Mouse (Mus musculus) right cerebral cortex, adult 18-20 months (tissue): ENCODE measurements around the gene Lrba.

Experiments
- DNase-seq: peaks from one replicate; pipeline ENCODE4 v3.0.0; 2022; ENCODE audit warnings: mixed read lengths

Gene Lrba

DNA sequence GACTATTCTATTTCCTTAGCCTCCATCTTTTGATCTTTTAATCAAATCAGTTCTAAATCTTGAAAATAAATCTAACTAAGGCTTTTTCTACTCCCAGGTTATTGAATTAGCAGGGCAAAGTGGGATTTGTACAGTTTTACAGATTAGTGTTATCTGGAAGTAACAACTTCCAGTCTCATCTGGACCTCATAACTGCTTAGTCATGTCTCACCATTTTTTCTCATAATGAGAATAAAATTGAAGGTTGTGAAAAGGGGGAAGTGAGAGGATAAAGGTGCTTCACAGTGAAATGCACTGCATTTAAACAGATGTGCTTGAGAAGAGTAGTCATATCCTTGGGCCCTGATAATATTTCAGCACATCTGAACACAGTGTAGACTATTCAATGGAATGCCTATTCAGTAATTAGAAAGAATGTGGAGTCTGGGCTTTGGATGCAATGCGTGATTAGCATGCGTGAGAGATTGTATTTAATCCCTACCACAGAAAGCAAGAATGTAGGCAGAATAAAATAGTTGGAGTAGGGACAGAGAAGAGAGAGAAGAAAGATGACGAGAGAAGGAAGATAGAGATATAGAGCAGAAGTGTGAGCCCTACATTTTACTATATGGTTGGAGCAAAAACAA is 298.5 kb downstream of the Lrba start:
- no peak for DNase-seq

DNA sequence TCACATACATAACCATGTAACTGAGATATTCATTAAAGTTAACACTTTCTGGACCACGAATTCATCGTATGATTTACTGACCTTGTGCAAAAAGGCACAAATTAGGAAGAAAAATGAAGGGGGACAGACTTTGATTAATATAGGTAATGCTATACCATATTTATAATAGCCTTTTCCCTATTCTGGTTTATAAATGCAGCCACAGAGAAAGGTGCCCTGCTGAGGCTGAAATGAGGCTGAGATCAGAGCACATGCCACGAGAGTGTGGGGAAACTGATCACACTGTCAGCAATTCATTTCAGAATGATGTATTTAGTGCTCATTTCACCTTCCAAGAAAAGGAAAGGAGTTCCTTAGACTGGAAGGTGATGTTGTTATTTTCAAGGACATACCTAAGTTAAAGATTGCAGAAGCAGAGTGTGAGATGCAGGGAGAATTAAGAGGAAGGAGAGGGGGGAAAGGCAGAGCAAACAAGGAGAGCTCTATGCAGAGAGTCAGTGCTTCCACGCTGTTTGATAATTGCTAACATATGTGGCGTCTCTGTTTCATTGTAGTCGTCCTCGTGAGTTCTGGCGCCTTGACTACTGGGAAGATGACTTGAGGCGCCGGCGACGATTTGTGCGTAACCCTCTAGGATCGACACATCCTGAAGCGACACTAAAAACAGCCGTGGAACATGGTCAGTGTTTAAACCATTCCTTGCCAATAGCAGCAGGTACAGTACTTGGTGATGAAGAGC is 307.2 kb downstream of the Lrba start:
- DNase-seq, result no peak

DNA sequence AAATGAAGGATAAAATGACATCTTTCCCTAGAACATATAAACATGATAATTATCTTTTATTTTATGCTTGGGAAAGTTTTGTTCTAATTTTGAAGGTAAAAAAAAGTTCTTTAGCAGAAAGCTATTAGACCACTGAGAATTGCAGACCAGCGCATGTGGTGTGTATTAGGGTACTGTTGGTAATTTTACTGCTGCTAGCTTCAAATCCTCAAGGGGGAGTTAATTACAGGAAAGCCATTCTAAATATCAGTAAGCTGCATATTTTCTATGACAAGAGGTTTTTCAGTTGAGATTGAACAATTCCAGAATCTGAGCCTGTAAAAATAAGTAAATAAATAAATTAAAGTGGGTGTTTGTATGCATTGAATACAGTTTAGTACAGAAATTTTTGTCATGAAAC is 312.3 kb downstream of the Lrba start:
- DNase-seq, result no peak

DNA sequence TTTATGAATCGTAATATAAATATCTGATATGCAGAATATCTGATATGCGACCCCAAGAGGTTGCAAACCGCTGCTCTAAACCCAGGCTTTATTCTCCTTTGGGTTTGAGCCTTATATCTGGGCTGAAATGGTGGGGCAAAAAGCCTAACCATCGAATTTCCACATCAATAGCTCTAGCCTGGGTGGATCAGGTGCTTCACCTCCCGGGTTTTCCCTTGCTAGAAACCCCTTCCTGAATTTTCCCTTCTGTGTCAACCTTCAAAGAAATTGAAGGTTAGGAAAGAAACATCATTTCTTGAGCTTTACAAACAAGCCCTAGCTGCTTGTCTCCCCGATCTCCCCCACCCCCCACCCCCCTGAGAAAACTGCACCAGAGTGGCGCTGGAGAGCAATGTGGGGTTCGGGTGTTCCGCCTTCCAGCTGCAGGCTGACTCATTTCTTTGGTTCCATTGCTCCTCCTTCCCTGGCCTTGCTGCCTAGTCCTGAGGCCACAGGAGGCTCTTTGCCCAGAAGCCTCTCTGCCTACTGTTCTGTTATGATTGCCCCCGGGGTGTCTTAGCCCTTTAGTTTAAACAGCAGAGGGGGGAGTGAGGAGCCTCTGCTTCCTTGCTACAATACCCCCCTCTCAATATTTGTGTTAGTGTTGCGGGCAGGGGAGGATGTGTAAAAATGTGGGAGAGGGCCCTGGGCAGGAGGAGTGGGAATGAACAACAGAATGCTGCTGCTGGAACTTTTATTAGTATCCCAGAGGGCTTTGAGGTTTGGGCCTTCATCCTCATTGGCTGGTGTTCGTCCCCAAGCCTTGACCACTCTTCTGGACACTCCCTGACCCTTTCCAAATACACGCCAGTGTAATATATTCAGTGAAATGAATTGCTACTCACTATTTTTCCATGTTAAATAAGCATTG is 314.4 kb downstream of the Lrba start:
- no peak for DNase-seq

DNA sequence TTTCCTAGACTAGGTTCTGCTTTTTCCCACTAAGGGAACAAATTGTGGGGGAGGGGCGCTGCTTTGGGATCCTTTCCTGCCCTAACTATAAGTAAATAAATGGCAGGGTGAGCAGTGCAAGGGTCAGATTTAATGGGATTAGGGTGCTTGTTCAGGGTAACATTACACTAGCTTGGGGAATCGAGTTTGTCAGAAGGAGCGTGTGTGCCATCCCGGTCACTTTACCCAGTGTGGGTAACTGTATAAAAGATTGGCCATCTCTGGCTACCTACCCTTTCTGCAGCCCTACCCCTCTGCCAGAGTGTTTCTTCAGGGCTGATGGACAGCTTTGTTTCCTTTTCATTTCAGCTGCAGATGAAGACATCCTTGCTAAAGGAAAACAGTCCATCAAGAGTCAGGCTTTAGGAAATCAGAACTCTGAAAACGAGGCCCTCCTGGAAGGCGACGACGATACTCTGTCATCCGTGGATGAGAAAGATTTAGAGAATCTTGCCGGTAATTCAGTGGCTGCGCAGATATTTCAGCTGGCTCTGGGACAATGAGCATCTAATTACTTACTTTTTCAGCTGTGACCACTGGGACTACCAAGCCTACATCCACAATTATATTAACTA is 315.2 kb downstream of the Lrba start:
- no peak for DNase-seq

DNA sequence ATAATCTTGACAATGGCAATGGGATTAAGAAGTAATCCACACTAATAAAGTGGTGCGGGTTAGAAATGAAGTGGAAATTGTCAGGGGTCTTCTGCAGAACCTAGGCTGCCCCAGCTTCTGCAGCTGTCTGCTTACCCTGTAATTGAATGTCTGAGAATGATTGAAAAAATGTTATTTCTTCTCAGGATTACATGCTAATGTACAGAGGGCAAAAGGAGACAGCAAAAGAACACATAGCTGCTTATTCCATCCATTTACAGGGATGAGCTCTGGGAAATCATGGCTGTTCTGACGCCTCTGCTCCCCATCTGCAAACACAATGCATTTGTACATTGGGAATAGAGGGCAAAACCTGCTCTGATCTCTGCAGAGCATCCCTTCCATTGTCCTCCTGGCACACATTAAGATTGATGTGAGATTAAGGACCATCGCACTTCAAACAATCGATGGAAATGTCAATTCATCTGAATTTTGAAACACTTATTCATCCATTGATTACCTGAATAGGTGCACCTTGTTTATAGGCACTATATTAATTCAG is 316.7 kb downstream of the Lrba start:
- DNase-seq, result no peak

DNA sequence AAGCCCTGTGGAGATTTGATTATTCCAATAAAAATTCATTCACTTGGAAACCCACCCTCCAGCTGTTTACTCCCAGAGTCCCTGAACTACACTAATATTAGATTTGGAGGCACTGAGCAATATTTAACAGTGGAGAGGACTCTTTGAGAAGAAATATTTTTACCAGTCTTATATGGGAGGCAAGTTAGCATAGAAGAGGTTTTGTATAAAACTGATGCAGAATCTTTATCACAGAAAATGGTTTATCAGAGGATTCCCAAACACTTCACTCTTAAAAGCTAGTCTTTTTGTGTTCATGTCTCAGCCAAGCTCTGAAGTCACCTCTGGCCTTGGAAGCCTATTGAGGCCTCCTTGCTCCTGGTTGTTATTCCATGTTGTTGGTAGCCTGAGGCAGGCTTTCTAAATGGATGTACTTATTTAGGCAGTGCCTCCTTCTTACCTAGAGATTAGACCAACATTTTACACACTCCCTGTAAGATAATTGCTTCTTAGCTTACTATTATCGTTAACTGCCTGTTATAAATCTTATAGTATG is 317.4 kb downstream of the Lrba start:
- no peak for DNase-seq

DNA sequence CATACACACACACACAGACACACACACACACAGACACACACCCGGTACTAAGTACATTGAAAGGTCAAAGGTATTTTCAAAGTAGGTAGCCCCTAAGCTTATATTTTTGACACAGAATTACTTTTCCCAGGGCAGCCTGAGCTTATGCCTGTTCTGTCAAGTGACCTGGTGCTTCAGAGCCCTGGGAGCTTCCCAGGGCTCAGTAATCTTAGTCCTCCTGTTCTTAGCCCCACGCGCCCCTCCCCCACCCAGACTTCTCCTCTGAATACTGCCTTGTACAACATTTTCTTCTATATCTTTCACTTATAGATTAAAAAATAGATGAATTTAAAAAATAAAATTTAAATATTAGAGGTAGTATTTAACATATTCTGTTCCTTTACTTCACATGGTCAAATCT is 320.3 kb downstream of the Lrba start:
- no peak for DNase-seq

DNA sequence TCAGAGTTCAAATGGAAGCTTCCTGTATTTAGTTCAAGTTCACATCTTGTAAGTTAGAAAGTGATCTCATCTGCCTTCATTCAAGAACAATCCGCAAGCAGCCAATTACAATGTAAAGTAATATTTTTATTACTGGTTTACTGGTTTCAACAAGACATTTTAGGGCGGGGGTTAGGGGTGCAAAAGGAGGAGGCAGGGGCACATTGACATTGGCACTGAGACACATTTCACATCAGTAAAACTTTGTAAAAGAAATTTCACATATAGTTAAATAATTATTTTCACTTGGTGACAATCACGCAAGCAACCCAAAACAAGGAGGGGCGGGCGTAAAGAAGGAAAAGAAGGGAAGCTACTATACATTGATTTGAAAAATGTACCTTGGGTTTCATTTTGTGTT is 321.5 kb downstream of the Lrba start:
- no peak for DNase-seq

DNA sequence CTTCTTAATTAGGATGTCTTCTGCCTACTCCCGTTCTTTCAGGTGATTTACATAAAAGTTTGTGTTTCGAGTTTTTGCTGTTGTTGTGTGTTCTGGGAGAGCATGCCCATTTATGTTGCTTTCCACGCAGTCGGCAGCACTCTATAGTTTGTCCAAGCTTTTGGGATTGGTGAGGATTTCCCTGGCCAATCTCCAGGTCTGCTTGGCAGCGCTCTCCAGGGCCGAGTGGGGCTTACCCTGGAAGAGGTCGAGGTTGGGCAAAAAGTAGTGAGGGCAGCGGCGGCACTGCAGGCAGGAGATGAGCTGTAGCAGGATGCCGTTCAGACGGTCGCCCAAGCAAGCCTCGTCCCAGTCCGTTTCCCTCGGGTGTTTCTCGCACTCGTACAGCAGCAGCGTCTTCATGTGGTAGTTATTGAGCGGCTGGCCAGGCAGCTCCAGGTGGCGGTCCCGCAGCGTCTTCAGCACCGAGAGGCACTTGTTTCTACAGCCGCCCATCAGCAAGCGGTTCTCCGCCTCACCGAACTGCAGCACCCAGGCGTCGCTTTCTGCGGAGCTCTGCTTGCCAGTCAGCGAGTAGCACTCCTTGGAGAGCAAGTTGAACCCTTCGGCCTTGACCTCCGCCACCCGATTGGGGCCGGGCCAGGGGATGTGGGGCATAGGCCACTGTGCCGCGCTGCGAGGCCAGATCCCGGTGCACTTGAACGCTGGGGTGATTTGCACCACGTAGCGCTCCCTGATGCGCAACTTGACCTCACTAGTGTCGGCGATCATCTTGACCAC is 322.2 kb downstream of the Lrba start:
- DNase-seq, result peak; percentile 58

DNA sequence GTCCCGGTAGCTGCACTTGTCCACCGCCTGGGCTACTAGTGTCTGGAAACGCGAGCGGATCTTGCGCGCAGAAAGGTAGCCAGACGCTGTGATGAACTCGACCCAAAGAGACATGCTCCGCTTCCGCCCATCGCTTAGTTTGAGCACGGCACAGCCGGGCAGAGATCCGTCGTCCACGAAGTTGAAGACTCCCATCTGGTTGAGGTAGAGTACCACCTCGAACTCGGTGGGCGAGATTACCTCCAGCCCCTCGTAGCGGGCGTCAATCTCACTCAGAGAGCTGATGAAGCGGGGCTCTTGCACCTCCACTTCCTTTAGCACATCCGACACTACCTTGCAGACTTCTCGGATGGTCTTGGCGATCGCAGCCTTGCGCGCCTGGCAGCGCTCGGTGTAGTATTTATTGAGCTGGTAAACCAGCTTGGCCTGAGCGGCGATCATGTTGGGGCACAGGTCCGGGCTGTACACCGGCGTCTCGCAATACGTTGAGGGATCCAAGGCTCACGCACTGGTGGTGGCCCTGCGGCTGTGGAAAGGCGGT is 322.8 kb downstream of the Lrba start:
- no peak for DNase-seq

DNA sequence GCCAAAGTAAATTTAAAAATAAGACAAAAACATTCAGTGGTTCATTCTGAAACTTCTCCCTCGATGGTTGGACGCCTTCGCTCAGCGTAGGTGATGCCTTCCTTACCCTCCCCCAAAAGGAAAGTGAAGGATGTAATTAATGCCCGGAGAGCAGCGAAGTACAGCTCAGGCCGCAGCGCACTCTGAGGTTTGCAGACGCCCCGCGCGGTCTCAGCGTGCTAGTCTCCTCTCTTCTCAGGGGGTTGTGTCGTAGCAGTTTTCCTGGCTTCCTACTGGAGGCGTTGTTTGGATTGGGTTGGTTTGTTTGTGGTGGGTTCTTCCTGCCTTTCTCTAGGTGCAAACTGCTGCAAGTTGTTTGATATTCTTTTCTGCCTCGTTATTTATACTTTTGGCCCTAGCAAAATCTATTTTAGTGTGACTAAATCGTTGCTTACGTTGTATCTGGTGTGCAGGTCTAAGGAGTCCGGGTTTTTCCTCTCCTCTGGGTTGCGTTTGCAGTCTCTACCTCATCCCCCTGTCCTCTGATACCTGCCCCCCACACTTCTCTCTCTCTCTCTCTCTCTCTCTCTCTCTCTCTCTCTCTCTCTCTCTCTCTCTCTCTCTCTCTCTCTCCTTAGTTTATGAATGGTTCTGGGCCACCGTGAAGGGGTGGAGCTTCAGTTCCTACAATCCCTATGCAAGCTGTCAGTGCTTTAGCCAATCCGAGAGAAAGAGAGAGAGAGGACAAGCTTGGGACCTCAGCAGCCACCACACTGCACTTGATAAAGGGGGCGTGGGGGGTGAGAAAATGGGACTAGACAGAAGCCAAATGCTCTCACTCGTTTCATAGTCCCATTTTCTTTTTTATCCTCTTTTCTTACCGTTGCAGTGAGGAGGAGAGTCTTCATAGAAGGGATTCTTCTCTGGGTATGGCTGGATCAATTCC is 323.9 kb downstream of the Lrba start, which contains the start of gene Mab21l2:
TSS of gene Mab21l2 (minus strand) at position 539 of the 925 bp plus-strand sequence.
- no peak for DNase-seq

DNA sequence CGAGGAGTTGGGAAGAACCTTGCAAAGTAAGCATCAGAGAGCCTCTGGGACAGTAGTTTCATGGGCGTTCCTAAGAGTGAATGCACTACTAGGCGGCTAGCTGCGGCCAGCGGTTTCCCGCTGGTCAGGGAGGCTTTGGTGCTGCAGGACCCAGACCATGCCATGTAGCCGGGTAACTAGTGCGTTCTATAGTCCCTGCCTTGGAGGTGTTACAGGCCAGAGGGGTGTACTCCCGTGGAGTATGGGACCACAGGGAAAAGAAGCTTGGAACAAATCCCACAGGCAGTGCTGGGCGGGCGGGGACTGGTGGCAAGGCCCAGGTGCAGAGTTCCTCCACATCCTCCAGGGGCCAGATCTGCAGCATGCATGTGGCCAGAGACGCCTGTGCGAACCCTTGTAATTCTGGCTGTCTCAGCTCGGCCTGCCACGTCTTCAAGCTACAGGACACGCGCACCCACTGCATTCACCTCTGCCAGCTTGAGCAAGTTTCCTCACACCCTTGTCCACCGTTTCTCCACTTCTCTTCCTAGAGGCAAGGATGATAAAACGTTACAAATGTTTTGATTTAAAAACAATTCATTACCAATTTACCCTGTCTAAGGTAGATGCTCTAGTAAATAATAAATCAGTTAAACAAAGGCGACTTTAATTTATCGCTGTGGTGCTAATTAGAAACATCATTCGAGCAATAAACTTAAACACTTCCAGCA is 326.0 kb downstream of the Lrba start:
- DNase-seq, result no peak

DNA sequence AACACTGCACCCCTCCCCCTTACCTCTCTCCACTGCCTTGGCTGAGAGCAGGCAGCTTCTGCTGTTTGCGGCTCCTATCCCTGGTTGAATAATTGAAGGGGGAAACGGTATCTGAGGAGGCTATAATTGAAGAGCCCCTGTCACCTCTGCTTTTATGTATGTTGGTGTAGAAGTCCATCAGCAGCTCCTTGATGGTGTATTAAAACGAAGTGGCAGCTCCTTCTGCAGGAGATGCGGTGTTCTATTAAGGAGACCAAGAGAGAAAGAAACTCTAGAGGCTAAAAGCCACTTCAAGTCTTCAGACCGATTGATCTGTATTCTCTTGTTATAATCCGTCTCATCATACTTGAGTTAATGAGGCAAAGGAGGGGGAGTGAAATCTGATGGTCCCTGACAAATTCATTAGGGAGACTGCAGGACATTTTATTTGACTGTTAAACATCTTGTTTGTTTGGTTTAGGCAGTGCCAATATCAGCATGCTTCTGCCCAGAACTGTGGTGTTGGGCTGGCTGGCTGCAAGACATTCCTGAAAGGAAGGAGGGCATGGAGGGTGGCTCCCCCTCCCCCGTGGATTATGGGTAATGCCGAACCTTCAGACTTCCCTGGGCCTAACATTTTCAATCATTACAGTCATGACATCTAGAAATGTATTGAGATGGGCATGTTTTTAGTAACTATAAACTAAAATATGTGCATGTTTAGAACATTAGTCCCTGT is 326.7 kb downstream of the Lrba start:
- DNase-seq, result no peak

DNA sequence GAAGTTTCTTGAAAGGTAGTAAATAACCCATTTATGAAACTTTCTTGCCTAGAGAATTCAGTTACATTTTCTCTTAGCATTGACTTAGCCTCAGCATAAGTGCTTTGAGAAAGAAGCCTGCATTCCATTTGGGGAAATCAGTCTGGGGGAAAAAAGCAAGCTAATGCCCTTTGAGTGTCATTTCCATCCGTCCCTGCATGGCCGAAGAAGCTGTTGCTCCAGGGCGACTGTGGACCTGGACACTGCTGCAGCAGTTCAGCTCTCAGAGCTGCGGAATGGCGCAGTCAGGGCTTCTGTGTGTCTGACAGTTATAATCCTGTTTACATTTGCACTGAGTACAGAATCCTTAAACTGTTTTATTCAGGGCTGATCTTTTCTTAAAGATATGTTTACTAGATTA is 327.7 kb downstream of the Lrba start:
- no peak for DNase-seq

DNA sequence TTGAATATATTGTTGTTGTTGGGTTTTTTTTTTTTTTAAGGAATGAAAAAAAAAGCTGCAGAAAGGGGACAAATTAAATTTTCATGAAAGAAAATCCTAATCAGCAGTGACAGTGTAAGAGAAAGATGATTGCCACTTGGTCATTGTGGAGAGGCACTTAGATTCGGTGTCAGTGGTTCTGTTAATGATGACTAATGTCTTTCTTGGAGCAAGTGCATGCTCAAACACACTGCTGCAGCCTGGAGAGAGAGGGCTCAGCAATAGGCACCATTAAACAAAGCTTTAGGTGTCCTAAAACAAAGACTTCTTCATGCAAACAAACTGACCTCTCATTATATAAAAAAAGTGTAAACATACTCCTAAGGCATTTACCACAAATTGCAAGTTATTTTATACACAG is 334.5 kb downstream of the Lrba start:
- no peak for DNase-seq

DNA sequence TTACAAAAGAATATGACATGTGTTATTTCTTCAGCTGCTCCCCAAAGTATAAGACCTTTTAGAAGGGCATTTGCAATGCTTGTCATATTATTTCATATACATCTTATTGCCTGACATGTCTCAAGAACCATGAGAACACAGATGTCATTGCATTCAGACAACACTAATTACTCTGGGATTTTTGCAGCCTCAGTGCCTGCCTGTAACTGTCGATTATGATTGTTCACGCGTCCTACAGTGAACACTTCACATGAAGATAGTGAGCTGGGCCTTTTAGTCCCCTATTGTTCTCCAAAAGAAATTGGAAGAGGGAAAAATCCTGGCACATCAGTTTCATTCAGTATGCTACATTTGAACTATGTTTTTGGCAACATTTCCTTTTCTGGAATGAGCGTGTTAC is 335.2 kb downstream of the Lrba start:
- no peak for DNase-seq

DNA sequence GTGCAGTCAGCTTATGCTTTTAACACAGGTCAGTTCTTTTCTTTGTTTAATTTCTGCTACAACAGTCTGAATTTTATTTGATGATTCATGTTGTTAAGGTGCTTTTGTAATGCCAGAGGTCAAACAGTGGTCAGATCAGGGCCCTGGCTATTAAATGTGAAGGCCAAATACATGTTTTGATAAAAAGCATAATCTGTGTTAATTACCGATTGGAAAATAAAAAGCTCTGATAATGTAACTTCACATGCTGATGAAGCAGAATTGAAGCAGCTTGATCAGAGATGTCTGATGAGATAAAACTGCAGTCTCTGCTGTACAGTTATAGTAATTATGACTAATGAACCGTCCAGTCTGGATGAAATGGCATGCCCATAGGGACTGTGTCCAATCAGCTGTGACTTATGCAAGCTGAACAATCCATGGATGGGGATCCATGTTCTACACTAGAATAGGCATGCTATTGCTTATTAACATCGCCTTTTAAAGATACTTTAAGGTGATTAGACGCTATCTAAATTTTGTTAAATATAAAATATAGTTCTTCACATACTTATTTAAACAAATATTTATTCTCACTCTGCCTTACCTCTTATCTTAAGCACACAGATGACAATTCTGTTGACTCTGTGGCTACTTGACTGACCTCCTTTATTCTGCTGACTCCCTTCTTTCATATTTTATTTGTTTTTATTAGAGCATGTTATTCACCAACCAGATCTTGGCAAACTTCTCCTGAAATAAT is 336.0 kb downstream of the Lrba start:
- DNase-seq, result no peak
